Mouse (Mus musculus) erythroblast, adult 5-6 weeks (primary cell): ENCODE measurements around the gene Tigar. TPM values are rescaled to one million over a fixed set of nuclear protein-coding genes. Genes with fewer than 3 reads are reported as not detected.

ENCODE experiments used
- ATAC-seq: replicated peaks from 2 replicates; pipeline ENCODE4 v1.8.0; 2016; ENCODE audit warnings: moderate number of reproducible peaks, mild to moderate bottlenecking, moderate TSS enrichment, inconsistent platforms; ENCODE audit not compliant: poor library complexity, low FRiP score, severe bottlenecking
- total RNA-seq, 2 experiments: library from RNA; stranded (forward) in 1 of 2; stranded (reverse) in 1 of 2; fragments of 150-400 nt in 1 of 2; fragments of 200-764, 138-1000 nt in 1 of 2; gene quantifications; 2 replicates each; pipeline versions ENCODE4 v1.2.3 to v1.2.4; 2015 to 2017; ENCODE audit warnings: low replicate concordance in 2 of 2

The Tigar gene
- total RNA-seq, 2 experiments from 2014 or later = 0.96 to 1.6 TPM

DNA sequence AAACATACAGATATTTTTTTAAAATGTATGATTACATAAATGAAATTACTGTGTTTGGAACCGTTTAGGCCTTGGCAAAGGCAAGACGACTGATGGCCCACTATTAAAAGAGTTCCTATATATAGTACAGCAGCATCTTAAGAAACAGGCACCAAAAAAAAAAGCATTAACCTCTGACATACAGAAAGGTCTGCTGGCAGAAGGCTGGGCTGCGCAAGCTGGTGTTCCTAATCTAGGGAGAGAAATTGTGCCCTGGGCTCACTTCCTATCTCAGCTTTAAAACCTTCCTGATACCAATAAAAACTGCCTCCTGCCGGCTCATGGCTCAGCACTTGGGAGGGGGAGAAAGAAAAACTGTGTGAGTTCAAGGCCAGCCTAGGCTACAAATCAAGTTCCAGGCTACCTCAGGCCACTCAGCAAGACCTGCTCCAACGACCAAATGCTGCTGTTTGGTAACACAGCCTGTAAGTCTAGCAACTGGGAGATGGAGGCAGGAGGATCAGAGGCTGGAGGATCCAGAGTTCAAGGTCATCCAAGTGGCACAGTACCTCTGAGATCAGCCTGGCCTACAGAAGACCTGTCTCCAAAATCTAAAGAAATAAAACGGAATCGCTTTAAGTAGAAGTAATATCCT, 4.8 kb downstream of the Tigar start:
- no peak for ATAC-seq

DNA sequence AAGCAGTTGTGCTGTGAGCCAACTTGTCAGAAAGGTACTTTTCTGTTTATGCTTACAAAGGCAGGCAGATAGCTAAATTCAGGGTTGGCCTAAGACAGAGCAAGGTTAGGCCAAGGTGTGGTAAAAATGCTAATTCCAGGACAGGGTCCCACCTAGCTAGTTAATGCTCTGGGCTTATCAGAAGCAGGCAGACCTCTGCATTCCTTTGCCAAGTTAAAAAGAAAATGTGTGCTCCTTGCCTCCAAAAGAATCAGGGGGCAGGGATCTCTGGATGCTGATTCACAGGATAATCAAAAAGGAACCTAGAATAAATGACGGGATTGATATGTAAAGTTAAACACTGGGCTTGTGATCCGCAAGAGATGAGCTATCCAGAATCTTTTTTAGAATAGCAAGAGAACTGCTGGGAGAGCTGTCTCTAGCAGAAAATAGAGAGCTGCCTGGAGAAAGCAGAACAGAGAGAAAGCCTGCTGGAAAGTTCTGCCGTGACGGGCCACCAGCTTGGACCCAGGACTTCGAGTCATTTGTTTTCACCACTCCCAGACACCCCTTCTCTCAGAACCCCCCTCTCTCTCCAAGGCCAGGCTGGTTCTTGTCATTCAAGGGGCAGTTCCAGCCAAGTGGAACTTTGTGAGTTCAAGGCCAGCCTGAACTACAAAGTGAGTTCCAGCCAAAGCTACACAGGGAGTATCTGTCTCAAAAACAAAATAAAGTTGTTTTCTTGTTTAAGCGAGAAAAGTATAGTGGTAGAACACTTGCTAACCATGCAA, 5.7 kb downstream of the Tigar start:
- ATAC-seq = no peak

DNA sequence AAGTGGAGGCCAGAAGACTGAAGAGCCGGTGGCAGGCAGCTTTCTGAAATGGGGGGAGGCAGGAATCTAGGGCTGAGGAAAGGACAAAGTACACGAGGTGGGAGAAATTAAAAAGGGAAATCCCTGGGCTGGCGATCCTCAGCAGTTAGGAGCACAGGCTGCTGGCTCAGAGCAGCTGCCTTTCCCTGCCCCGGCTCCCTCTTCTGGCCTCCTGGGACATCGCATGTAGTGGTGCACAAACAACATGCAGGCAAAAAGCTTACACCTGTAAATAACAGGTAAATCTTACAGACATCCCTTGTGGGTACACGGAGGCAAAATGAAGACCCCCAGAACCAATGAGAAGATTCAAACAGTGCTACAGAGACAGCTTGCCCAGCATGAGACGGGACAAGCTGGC, 14.8 kb downstream of the Tigar start:
- ATAC-seq = no peak

DNA sequence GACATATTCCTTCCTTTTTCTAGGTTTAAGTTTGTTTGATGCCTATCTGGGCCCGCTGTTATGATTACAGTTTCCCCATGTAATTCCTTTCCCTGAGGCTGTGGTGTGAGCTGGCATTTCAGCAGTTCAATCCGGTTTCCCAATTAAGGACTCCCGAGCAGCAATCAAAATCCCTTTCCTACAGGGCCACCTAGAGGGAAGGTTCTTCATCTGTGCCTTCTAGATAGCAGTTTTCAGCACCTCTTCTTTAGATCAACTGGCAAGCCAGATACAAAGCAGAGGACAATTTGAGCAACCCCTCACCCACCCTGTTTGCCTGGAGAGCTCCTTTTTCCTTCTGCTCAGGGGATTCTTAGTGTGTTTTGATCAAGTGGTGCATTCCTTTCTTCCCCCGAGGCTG, 22.6 kb downstream of the Tigar start:
- ATAC-seq = no peak

DNA sequence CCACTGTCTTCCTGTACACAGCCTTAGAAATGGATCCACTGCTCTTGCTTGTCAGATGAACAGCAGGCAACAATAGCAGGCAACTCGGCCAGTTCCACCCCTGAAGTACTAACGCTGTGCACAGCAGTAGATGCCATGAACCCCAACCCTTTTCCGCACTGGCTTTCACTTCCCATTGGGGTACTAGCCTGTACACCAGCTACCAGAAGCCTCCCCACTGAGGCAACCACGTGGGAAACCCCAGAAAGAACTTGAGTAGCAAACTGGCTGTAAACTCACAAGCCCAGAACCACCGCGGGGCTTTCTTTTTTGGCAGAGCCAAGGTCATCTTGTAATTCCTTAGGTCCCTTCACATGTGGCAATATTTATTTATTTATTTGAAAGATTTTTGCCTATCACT, 27.5 kb downstream of the Tigar start:
- ATAC-seq = no peak

DNA sequence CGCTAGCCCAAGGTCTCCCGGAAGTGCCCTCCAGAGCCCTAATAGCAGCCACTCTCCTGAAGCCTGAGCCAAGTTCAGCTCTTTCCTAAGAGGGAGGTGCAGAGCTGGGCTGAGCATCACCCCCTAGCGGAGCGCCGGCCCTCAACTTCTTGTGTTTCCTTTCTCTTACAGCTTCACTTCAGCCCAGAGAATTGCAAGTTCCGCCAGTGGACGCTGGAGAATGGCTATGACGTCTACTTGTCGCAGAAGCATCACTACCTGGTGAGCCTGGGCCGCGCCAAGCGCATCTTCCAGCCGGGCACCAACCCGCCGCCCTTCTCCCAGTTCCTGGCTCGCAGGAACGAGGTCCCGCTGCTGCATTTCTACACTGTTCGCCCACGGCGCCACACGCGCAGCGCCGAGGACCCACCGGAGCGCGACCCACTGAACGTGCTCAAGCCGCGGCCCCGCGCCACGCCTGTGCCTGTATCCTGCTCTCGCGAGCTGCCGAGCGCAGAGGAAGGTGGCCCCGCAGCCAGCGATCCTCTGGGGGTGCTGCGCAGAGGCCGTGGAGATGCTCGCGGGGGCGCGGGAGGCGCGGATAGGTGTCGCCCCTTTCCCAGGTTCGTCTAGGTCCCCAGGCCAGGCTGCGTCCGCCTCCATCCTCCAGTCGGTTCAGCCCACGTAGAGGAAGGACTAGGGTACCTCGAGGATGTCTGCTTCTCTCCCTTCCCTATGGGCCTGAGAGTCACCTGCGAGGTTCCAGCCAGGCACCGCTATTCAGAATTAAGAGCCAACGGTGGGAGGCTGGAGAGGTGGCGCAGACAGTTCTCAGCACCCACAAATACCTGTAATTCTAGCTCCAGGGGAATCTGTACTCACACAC, 29.3 kb downstream of the Tigar start:
- no peak for ATAC-seq

DNA sequence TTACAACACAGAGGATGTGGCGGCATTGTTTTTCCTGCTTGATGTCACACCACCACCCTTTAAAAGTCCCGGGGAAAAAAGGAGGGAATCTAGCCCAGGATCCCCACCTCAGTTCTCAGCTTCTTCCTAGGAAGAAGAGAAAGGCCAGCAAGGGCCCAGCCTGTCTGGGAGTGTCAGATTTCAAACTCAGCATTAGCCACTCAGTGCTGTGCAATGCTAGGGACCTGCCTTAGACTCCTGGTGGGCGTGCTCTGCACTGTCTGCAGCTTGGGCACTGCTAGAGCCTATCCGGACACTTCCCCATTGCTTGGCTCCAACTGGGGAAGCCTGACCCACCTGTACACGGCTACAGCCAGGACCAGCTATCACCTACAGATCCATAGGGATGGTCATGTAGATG, 36.5 kb downstream of the Tigar start, which contains the start of gene Fgf23:
Gene Fgf23, plus strand, starts transcription at position 86 of the 400 bp plus-strand sequence.
- no peak for ATAC-seq

DNA sequence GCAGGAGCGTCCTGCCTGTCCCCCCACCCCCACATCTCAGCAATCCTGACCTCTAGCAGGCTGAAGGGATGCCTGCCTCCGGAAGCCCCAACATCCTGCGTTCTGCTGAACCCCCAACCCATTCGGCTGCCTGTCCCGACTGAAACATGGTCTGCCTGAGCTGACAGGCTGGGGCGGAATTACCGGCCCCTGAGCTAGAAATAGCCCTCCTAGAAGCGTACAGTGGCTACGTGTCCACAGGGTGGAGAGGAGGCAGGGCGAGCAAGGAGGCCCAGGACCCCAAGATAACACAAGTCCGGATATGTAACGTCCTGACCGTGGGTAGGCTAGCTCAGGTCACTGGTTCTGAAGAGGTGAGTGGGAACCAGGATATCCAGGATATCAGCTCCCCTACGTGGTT, 44.5 kb downstream of the Tigar start:
- ATAC-seq = no peak

DNA sequence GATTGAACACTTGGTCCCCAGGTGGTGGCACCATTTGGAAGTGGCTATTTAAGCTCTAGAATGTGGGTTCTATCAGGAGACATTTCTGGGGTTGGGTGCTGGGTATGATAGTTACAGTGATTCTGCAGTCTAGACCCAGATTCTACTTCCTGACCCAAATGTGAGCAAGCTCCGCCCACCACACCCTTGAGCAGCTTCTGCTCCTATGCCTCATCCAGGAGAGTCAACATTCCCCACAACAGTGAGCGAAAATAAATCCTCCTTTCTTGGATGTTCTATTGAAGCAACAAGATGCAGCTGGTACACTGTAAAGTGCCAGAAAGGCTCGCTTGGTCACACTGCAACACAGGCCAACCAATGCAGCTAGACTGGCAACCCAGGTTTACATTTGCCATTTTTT, 45.4 kb downstream of the Tigar start:
- ATAC-seq = no peak

DNA sequence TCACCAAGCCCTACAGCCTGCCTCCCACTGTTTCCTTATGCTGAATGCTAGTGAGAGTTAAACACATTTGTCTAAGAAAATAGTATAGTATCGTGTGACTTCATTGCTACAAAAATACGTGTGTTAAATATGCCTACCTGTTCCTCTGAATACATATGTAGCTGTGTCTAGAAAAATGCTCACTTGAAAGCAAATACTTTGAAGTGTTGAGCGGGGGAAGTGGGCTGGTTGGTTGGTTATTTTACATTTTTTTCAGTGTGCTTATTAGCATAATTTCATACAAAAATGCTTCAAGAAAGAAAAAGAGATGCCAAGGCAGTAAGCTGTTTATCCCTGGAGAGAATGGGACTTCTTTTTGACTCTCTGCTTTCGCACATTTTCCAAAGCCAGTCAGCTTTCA, 49.4 kb downstream of the Tigar start:
- no peak for ATAC-seq

DNA sequence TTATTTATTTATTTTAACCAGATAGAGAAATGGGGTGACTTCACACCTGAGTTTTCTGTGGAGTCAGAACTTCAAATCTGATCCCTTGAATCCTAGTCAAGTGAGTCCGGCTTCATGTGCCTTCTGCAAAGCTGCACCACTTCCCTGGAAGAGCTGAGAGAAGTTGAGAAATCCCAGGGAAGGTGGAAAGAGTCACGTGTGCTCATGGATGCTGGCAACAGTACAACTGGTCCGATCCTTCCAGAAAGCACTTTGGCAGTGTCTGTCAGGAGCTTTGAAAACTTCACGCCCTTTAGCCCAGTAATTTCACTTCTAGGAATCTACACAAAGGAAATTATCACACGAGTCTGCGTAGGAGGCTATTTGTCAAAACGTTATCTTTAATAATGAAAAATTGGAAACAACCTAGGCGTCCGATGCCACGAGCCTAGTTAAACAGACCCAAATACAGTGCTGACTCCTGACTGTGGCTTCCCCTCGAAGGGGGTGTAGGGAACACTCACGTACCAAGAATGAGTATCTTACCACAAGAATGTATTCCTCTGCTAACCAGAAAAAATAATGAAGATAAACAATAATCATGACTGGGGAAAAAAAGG, 52.3 kb downstream of the Tigar start:
- ATAC-seq = no peak

DNA sequence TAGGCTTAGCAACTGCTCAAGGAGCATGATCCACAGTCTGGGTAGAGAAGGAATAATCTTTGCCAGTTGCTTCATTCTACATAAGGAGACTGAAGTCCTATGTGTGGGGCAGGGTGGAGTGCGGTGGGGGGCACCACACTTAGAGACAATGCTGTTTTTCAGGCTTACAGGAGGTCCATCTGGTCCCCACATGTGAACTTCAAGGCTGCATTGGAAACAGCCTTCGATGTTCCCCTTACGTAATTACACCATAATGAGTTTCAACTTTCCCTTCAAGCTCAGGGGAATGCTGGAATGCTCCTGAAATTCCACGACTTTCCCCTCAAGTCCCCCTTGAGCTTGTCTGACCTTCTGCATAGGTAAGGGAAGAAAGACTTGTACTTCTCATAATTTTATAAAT, 58.5 kb downstream of the Tigar start:
- no peak for ATAC-seq

DNA sequence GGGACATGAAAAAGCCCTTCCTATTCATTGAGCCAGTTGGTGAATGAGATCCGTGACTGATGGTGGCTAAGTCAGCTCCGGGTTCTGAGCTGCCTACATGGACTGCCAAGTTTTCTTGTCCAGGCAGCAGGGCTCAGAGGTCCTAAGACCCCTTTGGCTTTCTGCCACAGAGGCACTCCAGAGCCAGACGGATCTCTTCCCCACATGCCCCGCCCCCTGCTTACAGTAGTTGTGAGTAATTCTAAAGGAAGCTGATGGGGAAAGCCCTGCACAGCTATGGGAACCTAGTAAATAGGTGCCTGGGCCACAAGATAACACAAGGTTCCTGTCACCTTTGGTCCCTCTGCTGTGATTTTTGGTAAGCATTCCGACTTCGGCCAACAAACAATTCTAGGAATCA, 64.4 kb downstream of the Tigar start:
- ATAC-seq = no peak

Other genes starting within 250 kb of the Tigar start
- not detected in 2 replicates for gene Dyrk4, start 187.7 kb downstream of the Tigar start, total RNA-seq (2015; ENCODE audit: low replicate concordance)
- gene Dyrk4, start 187.7 kb downstream of the Tigar start, total RNA-seq (2017; ENCODE audit: low replicate concordance) = 0.60 TPM in 1 of 2 replicates, not detected in the other
- gene Rad51ap1, start 170.0 kb downstream of the Tigar start, total RNA-seq (2015; ENCODE audit: low replicate concordance) = 18.0 and 20.4 TPM in 2 replicates
- gene Rad51ap1, start 170.0 kb downstream of the Tigar start, total RNA-seq (2017; ENCODE audit: low replicate concordance) = 85.9 and 165 TPM in 2 replicates
- 17.1 and 27.9 TPM in 2 replicates for gene D6Wsu163e, start 169.6 kb downstream of the Tigar start, total RNA-seq (2015; ENCODE audit: low replicate concordance)
- 22.6 and 29.5 TPM in 2 replicates for gene D6Wsu163e, start 169.6 kb downstream of the Tigar start, total RNA-seq (2017; ENCODE audit: low replicate concordance)
- gene Fgf6, start 94.0 kb downstream of the Tigar start, total RNA-seq (2015; ENCODE audit: low replicate concordance) = not detected in 2 replicates
- gene Fgf6, start 94.0 kb downstream of the Tigar start, total RNA-seq (2017; ENCODE audit: low replicate concordance) = not detected in 2 replicates
- not detected in 2 replicates for gene Fgf23, start 36.7 kb downstream of the Tigar start, total RNA-seq (2015; ENCODE audit: low replicate concordance)
- 0.77 TPM in 1 of 2 replicates, not detected in the other for gene Fgf23, start 36.7 kb downstream of the Tigar start, total RNA-seq (2017; ENCODE audit: low replicate concordance)
- gene Ccnd2, start 42.6 kb upstream of the Tigar start, total RNA-seq (2015; ENCODE audit: low replicate concordance) = 12.5 and 314 TPM in 2 replicates
- gene Ccnd2, start 42.6 kb upstream of the Tigar start, total RNA-seq (2017; ENCODE audit: low replicate concordance) = 4.1 and 5.3 TPM in 2 replicates